Mouse (Mus musculus): ENCODE measurements around the gene Rgs8. TPM values are rescaled to one million over a fixed set of nuclear protein-coding genes. Genes with fewer than 3 reads are reported as not detected.

The Rgs8 gene
- 0.48 and 0.66 TPM in 2 replicates for polyA plus RNA-seq (2012; rRNA removed)

DNA sequence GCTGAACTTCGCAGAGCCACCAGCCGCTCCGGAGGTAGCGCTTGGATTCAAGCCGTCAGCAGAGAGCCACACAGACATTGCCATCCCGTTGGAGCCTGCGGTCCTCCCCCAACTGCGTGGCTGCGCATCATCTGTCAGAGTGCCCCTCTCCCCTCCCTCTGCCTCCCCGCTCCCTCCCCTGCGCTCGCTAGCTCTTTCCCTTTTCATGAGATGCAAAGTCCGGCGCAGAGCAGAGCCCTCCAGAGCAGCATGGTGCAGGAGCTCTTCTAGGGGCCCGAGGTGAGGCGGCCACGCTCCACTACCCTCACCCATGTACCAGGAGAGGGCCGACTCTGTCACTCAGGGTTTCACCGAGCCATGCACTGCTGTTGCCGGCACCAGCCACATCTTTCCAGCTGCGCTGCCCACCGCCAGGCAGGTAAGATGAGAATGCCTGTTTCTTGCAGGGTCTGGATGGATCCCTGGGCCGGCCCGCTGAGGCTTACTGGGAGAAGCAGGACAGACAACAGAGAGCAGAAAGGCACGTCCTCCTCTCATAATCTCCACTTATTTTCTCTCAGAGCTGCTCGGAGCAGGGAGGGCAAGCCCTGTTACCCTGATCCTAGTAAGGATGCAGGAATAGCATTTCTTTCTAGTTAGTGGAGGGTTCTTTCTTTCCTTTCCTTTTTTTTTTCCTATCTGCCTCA lies at the start of gene Rgs8:
Gene Rgs8 (plus strand): TSS at position 88 of the 686 bp plus-strand sequence.

DNA sequence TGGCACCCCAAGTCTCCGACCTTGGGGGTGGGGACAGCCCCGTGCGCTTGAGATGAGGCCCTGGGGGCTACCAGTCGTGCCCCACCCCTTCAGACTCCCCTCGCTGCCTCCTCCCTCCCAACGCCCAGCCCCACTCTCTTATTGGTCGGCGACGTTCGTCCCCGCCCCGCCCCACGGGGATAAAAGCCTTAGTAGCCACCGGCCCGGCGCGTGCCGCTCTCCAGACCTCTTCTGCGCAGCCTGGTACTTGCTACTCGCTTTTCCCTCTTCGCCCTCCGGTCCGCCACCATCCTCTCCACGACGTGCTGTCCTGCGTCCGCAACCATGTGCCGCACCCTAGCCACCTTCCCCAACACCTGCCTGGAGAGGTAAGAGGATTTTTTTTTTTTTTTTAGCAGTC lies 87.3 kb downstream of the Rgs8 start, which contains the start of gene Rgs16:
Gene Rgs16 (plus strand): TSS at position 205 of the 400 bp plus-strand sequence.

DNA sequence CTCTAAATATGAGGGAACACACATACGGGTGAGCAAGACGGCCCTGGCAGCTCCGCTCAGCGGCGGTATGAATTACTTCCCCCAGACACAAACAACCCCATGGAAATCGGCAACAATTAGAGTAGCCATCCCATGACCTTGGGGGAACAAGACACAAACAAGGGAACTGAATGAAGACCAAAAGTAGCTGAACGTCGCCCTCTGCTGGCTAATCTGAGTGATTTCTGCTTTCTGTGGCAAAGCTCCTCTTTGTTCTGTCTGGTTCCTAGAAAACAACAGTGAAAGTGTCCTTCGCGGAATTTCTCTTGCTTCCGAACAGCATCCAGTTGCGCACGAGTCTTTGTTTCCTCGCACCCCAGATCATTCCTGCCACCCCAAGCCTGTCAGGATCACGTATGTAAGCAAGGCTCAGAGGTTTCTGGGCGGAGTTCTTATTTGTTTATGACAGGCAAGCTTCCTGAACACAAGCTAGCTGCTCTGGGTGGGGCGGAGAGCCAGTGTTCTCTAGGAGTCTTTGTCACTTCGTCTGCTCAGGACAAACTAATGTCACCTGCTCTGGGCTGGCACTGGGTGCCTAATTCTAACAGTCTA lies 96.5 kb downstream of the Rgs8 start, which contains the start of gene Rnasel:
Gene Rnasel (plus strand): TSS at position 216 of the 591 bp plus-strand sequence.

Other genes with a start within 250 kb of the Rgs8 start
- 0.09 TPM in 1 of 2 replicates, not detected in the other for gene Shcbp1l, start 227.9 kb upstream of the Rgs8 start, polyA plus RNA-seq (2012; rRNA removed)
- gene Dhx9, start 165.4 kb upstream of the Rgs8 start, polyA plus RNA-seq (2012; rRNA removed) = 3.8 and 5.9 TPM in 2 replicates
- 0.79 and 1.00 TPM in 2 replicates for gene Npl, start 103.0 kb upstream of the Rgs8 start, polyA plus RNA-seq (2012; rRNA removed)
- gene Rgs16, start 87.3 kb downstream of the Rgs8 start, polyA plus RNA-seq (2012; rRNA removed) = 2.7 and 3.1 TPM in 2 replicates
- gene Rnasel, start 96.4 kb downstream of the Rgs8 start, polyA plus RNA-seq (2012; rRNA removed) = 36.4 and 40.3 TPM in 2 replicates
- 0.06 TPM in 1 of 2 replicates, not detected in the other for gene Rgsl1, start 191.1 kb downstream of the Rgs8 start, polyA plus RNA-seq (2012; rRNA removed)
- gene Teddm1b, start 221.3 kb downstream of the Rgs8 start, polyA plus RNA-seq (2012; rRNA removed) = not detected in 2 replicates
- gene Teddm1a, start 238.7 kb downstream of the Rgs8 start, polyA plus RNA-seq (2012; rRNA removed) = not detected in 2 replicates
- 211 and 268 TPM in 2 replicates for gene Glul, start 246.9 kb downstream of the Rgs8 start, polyA plus RNA-seq (2012; rRNA removed)
- 0.27 and 0.35 TPM in 2 replicates for gene Teddm2, start 247.2 kb downstream of the Rgs8 start, polyA plus RNA-seq (2012; rRNA removed)

Measured in colon, adult 2 months (tissue).